Mouse (Mus musculus) cortical plate, adult 2 months (tissue): ENCODE data around the gene Tpm3.

Experiments used
- CTCF ChIP-seq: fragments of 200-500 bp; IDR thresholded peaks from 2 replicates; pipeline ENCODE4 v1.5.1; 2011; ENCODE audit warnings: mild to moderate bottlenecking, control low read depth, low read length; ENCODE audit not compliant: insufficient read depth; ENCODE audit errors: extremely low read depth
- POLR2A ChIP-seq: fragments of 200-500 bp; IDR thresholded peaks from 2 replicates; pipeline ENCODE4 v1.6.1; 2011; ENCODE audit warnings: mild to moderate bottlenecking, low read length, control low read depth; ENCODE audit not compliant: insufficient read depth; ENCODE audit errors: extremely low read depth

- TF ChIP-seq POLR2A (no peak), CTCF (no peak)
Measured at GRCm38 (mm10) chr3:90085281-90085680, 12.8 kb downstream of the Tpm3 start.
